Mouse (Mus musculus): ENCODE measurements at regions not wholly inside any gene's neighbourhood (a gene's known extent, or its start where the extent isn't known, plus 50 kb on each side); places are given as distances from the start of the nearest gene placed in this dataset.

GRCm38 (mm10) chr3:131799774-131800173 lies 235.2 kb downstream of the Papss1 start:
- DNase-seq (ENCODE audit: low spot score): no peak

GRCm38 (mm10) chr3:131801551-131801950 lies 237.0 kb downstream of the Papss1 start:
- DNase-seq (ENCODE audit: low spot score): no peak

DNA sequence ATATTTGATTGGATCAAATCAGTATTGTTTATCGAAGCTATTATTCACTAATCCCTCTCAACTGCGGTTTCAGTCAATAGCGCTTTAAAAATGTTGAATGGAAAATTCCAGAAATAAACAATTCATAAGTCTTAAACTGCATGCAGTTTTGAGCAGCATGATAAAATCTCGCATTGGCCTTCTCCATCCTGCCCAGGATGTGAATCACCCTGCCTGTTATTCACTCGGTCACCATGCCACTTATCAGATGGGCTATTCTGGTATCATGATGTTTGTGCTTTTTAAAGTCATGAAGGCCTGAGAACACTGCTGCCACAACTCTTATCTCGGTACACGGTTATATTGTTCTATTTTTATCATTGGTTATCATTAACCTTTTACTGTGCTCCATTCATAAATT lies 238.3 kb downstream of the Papss1 start:
- DNase-seq (ENCODE audit: low spot score): peak; percentile 4

DNA sequence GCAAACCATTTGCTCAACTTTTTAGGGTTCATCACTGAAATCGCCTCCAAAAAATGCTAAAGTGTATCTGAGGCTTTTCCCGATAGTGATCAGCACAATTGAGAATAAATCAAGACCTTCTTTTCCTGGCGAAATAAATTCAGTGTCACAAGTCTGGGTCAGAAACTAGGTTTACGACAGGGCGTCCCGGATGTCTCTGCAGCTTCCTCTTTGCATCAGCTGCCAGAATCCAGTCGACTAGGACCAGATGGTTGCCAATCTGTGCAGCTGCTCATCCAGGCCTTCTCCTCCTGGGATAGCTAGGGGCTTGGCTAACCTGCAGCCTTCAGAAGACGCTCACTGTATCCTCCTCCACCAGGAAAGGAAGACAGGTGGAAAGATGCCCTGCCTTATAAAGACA lies 243.6 kb downstream of the Papss1 start:
- no peak for DNase-seq (ENCODE audit: low spot score)

DNA sequence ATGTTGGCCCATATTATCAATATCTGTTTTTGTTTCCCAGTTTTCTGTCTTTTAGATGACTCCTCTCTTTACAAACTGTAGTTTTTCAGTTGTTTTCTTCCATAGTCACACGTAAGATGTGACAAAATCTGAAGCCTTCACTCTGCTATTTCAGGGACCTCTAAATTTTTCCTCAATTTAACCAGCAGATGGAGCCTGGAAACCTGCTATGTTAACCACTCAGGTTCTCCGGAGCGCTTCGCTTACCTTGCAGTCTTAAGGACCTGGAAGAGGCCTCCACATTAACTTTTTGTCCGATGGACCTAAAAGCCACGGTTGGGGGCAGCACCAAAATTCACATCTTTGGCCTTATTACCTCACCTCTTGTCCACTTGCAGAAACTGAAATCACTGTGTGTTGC lies 248.4 kb downstream of the Papss1 start:
- DNase-seq (ENCODE audit: low spot score): no peak

DNA sequence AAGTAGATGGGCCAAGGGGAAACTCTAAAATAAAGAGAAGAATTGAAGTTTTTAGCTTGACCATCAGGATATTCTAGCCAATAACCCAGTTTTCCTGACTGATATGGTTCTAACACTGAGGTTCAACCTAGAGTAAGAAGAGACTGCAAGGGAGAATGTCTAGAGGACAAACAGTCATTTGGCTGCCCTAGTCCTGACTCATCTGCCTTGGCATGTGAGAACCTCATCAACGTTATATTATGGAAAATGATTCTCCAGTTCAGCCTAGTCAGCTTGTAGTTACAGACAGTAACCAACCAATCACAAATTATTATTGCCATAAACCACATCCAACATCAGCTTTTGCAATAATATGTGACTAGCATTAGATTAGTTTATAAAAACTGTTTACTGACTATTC lies 254.2 kb downstream of the Papss1 start:
- no peak for DNase-seq (ENCODE audit: low spot score)

GRCm38 (mm10) chr3:131857442-131857841 lies 227.7 kb upstream of the Dkk2 start:
- DNase-seq (ENCODE audit: low spot score): no peak

GRCm38 (mm10) chr3:131859083-131859482 lies 226.0 kb upstream of the Dkk2 start:
- no peak for DNase-seq (ENCODE audit: low spot score)

GRCm38 (mm10) chr3:131865106-131865505 lies 220.0 kb upstream of the Dkk2 start:
- no peak for DNase-seq (ENCODE audit: low spot score)

DNA sequence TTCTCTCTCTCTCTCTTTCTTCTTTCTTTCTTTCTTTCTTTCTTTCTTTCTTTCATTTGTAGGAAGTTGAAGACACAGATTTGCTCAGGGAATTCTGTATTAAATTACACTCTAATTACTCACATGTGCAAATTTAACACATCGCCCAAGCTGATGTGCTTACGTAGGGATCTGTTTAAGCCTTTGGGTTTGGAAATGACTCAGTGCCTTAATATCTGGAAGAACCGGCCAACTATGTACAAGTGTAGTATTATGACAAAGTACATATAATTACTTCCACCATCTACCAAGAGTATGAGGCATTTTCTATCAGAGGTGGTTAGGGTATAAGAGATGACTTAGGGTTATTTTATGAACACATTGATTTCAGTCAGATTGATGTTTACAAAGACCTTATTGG lies 217.8 kb upstream of the Dkk2 start:
- DNase-seq (ENCODE audit: low spot score): no peak

- peak; percentile 16 for DNase-seq (ENCODE audit: low spot score)
Measured at GRCm38 (mm10) chr3:131868219-131868964, 216.7 kb upstream of the Dkk2 start.

- no peak for DNase-seq (ENCODE audit: low spot score)
Measured at GRCm38 (mm10) chr3:131869306-131869705, 215.8 kb upstream of the Dkk2 start.

DNA sequence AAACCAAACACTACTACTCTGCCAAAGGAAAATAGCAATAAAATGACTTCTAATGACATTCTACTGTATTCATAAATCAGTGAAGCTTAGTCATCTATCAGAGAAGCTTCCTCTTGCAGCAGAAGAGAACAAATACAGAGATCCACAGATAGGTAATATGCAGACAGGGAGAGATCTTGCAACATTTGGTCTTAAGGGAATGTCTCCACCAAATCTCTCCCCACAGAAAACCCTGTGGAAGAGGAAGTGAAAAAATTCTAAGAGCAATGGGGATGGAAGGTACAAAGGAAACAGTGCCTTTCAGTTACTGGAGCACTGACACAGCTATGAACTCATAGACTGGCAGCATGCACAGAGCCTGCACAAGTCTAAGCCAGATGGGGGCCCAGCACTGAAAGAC lies 202.4 kb upstream of the Dkk2 start:
- DNase-seq (ENCODE audit: low spot score): no peak

DNA sequence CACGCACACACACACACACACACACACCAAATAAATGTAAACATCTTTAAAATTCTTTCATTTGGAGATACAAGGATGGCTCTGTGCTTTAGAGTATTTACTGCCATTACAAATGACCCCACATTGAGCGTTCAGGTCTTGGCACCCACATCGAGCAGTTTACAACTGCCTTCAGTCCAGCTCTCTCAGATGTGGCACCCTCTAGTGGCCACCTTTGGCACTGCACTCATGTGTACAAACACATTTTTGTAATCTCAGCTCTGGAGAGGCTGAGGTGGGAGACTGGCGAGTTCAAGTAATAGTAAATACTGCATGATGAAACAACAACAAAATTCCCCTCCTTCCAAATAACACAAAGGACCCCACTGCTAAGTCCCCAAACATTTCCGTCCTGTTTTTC lies 198.6 kb upstream of the Dkk2 start:
- DNase-seq (ENCODE audit: low spot score): no peak

DNA sequence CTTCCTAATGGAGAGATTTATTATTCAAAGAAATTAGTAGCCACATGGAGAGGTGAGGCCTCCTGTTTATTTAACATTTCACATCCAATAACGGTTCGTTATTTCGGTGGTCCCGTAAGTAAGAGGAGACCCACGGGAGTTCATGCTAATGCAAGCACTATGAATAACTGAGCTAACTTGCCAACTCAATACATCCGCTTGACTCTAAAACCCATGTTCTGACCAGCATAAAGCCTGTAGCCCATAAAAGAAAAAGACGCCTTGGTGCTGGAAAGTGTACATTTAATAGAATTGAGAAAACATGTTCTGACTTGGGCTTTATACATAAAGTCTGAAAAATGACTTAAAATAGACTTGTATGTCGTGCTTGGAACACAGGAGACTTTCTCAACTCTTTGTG lies 198.1 kb upstream of the Dkk2 start:
- DNase-seq (ENCODE audit: low spot score): no peak

DNA sequence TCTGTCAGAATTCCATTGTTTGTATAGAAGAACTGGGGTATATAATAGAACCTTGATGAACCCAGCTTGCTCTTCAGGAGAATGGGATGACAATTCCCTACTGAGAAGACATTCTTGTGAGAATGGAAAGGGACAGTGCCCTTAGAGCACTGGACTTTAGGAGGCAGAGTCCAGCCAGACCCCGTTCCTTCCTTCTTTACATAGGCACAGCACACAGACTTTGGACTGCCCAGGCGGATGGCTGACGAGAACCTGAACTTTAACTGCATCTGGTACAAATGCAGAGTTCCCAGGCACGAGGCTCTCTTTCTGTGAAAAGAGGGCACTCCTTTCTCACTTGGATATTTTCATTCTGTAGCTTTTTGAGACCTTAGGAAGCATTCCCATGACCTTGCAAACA lies 197.4 kb upstream of the Dkk2 start:
- DNase-seq (ENCODE audit: low spot score): no peak

- no peak for DNase-seq (ENCODE audit: low spot score)
Measured at GRCm38 (mm10) chr3:131891941-131892340, 193.2 kb upstream of the Dkk2 start.

DNA sequence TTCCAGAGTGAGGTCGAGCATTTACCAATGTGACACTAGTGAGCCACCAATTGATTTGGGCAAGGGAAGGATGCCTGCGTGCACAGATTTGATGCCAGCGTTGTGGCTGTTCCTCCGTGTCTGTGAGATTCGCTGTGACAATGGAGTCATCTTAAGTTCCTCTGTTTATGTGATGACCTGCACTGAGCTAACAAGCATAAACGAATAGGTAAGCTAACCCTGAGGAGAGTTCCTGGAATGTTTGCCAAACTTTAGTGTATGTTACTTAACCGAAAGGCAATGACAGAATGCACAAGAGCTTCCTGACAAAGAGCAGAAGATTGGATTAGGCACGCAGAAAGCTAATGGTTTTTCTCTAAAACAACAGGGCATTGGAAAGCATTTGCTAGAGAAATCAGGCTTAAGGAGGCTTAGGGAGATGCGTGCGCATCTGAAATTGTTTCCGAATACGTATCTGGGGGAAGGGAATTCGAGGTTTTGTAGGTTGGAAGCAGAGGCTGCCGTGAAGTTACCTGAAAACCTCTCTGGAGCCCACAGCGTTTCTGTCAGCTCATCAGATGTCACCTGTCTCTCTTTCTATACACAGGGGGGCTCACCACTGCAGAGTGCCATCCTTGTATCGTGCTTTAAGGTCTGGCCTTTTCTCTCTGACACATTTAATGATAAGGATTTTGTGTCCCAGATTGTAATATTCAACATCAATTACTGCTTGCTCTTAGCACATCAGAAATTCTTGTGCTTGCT lies 191.9 kb upstream of the Dkk2 start:
- no peak for DNase-seq (ENCODE audit: low spot score)

- no peak for DNase-seq (ENCODE audit: low spot score)
Measured at GRCm38 (mm10) chr3:131895057-131895456, 190.0 kb upstream of the Dkk2 start.

DNA sequence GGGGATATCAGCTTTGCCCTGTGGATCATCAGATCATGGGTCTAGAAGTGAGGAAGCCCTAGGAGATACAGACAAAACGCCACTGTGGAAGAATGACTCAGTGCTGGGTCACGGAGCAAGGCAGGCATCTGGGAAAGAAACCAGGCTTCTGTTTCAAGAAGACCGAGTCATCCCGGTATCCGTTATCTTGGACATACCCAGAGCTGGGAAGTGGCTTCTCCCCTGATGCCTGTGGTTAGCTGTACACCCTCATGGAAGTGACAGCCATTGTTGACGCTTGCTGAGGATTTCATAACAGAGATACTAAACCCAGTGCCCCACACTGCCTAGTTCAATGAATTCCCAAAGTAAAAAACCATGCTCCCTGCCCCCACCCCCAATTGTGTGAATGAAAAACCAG lies 171.6 kb upstream of the Dkk2 start:
- no peak for DNase-seq (ENCODE audit: low spot score)

DNA sequence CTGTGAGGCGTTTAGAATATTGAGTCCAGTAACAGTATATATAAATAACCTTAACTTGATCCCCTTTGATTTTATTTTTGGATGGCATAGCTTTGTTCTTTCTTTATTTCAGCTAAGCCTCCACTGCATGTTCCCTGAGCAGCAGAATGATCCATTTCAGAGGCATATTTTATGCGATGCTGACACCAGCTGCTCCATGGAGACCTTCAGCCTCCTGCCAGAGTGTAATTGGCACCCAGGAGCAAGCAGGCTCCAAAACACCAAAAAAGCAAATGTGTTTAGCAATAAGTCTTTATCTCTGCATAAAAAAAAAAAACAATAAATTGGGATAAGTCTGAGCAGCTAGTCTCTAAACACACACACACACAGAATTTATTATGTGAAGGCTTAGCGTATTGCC lies 170.7 kb upstream of the Dkk2 start:
- DNase-seq (ENCODE audit: low spot score): no peak

- no peak for DNase-seq (ENCODE audit: low spot score)
Measured at GRCm38 (mm10) chr3:131914997-131915396, 170.1 kb upstream of the Dkk2 start.

DNA sequence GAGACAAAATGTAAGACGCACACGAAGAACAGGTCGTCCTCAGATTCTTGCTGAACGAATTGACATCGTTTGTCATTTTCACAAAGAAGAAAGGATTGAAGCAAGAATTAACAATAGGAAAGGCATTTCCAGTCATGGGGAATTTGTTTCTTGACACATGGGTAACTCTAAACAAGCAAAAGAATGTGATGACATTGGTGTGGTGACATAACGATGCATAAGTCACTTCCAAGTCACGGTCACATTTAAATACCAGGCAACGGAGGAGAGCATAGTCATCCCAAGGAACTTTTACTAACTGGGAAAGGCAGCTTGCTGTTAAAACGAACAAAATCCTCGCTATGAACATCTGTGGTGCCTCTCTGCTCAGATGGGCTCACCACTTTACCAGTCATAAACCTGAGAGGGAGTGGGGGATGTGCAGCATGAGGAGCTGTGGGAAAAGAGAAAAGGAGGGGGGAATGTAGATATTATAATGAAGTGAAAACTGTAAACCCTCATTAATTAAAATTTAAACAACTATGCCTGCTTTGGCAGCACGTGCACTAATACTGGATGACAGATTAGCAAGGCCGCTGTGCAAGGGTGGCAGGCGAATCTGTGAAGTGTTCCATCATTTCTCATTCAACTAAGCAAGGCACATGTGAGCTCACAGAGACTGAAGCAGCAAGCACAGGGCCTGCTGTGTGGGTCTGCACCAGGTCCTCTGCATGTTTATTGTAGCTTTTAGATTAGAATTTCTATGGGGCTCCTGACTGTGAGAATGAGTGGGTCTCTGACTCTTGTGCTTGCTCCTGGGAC lies 167.2 kb upstream of the Dkk2 start:
- DNase-seq (ENCODE audit: low spot score): no peak

Data from heart, adult 8-10 months (tissue).